Mouse (Mus musculus) lung, embryonic 16.5 days (tissue): ENCODE measurements around the gene Senp5. TPM values are rescaled to one million over a fixed set of nuclear protein-coding genes. Genes with fewer than 3 reads are reported as not detected.
A peak's percentile ranks its signal among the peaks of the same experiment; 100 is the strongest.

Experiments
- ATAC-seq: fragments of 200-750 bp; cut with Nextera tagmentation; 2 replicates; pipeline ENCODE4 v1.8.0; 2017; ENCODE audit warnings: low read depth, mild to moderate bottlenecking, moderate library complexity
- H3K27ac ChIP-seq: fragments of 300-500 bp; sonication (generic); 2 replicates; pipeline ENCODE4 v1.5.1; 2014; ENCODE audit warnings: mild to moderate bottlenecking, control low read depth, low read length
- H3K27me3 ChIP-seq: fragments of 300-500 bp; sonication (generic); 2 replicates; pipeline ENCODE4 v1.6.1; 2014; ENCODE audit warnings: low read depth, low read length, mixed read lengths; ENCODE audit not compliant: control insufficient read depth, insufficient read depth
- H3K36me3 ChIP-seq: fragments of 300-500 bp; sonication (generic); 2 replicates; pipeline ENCODE4 v1.6.1; 2014; ENCODE audit warnings: low read length; ENCODE audit not compliant: control insufficient read depth, insufficient read depth
- H3K4me1 ChIP-seq: fragments of 300-500 bp; sonication (generic); replicated peaks from 2 replicates; pipeline ENCODE4 v1.6.1; 2014; ENCODE audit warnings: low read length, mixed read lengths; ENCODE audit not compliant: control insufficient read depth, insufficient read depth
- H3K4me2 ChIP-seq: fragments of 300-500 bp; sonication (generic); 2 replicates; pipeline ENCODE4 v1.6.1; 2014; ENCODE audit warnings: low read depth, low read length, control low read depth
- H3K4me3 ChIP-seq: fragments of 300-500 bp; sonication (generic); 2 replicates; pipeline ENCODE4 v1.5.1; 2014; ENCODE audit warnings: mild to moderate bottlenecking, low read length, control low read depth
- H3K9ac ChIP-seq: fragments of 300-500 bp; sonication (generic); 2 replicates; pipeline ENCODE4 v1.6.1; 2014; ENCODE audit warnings: low read length, control low read depth
- H3K9me3 ChIP-seq: fragments of 300-500 bp; sonication (generic); 2 replicates; pipeline ENCODE4 v1.6.1; 2016; ENCODE audit warnings: low read length; ENCODE audit not compliant: control insufficient read depth
- WGBS: fragments of 180-500 bp; shearing (Covaris S2); extraction: QIAGEN DNeasy Blood & Tissue Kit; methylation state at CpG from one replicate; pipeline ENCODE4 v1.1.7; 2014; 5-methylcytosine and 5-hydroxymethylcytosine counted together
- polyA plus RNA-seq: library from polyadenylated mRNA; unstranded; fragments of >200 nt; fragmentation: Nextera tagmentation; extraction: Ambion mirVana; gene quantifications from 2 replicates; pipeline ENCODE4 v1.2.1, GENCODE M21; 2015

Gene Senp5
- polyA plus RNA-seq, 1 experiment from 2014 or later, result 11.8 TPM

- H3K4me1 ChIP-seq, result no peaks in the 10 kb centered on the region
- peaks cover 17% of the 10 kb centered on the region for H3K36me3 ChIP-seq
- H3K27me3 ChIP-seq, result no peaks in the 10 kb centered on the region
- ATAC-seq, result no peak
- no peak overlapping the region for H3K27ac ChIP-seq
- no peak overlapping the region for H3K4me3 ChIP-seq
- no peaks in the 10 kb centered on the region for H3K9me3 ChIP-seq
- no peak overlapping the region for H3K9ac ChIP-seq
- no peak overlapping the region for H3K4me2 ChIP-seq
- 97% methylated on average over 4 of the region's 4 CpGs for WGBS
Measured at GRCm38 (mm10) chr16:31993195-31993594, 9.9 kb downstream of the Senp5 start.

GRCm38 (mm10) chr16:31992039-31992438, 11.0 kb downstream of the Senp5 start:
- Histone ChIP-seq H3K27ac (no peak overlapping the region), H3K4me2 (no peak overlapping the region), H3K36me3 (peaks cover 24% of the 10 kb centered on the region), H3K4me1 (no peaks in the 10 kb centered on the region), H3K9ac (no peak overlapping the region), H3K9me3 (no peaks in the 10 kb centered on the region), H3K27me3 (no peaks in the 10 kb centered on the region), H3K4me3 (no peak overlapping the region)
- ATAC-seq, result no peak
- WGBS, result 48% methylated on average over 1 of the region's 1 CpGs

- Histone ChIP-seq H3K9me3 (no peaks in the 10 kb centered on the region), H3K36me3 (peaks cover 17% of the 10 kb centered on the region), H3K4me1 (no peaks in the 10 kb centered on the region), H3K9ac (no peak overlapping the region), H3K27ac (no peak overlapping the region), H3K27me3 (no peaks in the 10 kb centered on the region), H3K4me2 (no peak overlapping the region), H3K4me3 (no peak overlapping the region)
- WGBS, result 75% methylated on average over 5 of the region's 5 CpGs
- no peak for ATAC-seq
Measured at GRCm38 (mm10) chr16:31980946-31981345, 22.1 kb downstream of the Senp5 start.

GRCm38 (mm10) chr16:31979501-31979900, 23.6 kb downstream of the Senp5 start:
- WGBS, result 93% methylated on average over 3 of the region's 3 CpGs

GRCm38 (mm10) chr16:31975258-31975657, 27.8 kb downstream of the Senp5 start:
- no peak for ATAC-seq
- H3K36me3 ChIP-seq, result peaks cover 20% of the 10 kb centered on the region
- WGBS, result 88% methylated on average over 4 of the region's 4 CpGs

More at GRCm38 (mm10) chr16:31979501-31979900, 23.6 kb downstream of the Senp5 start:
- Histone ChIP-seq H3K9ac (no peak overlapping the region), H3K9me3 (no peaks in the 10 kb centered on the region), H3K36me3 (peaks cover 17% of the 10 kb centered on the region), H3K4me2 (no peak overlapping the region), H3K27ac (no peak overlapping the region), H3K4me1 (no peaks in the 10 kb centered on the region), H3K27me3 (no peaks in the 10 kb centered on the region), H3K4me3 (no peak overlapping the region)
- ATAC-seq, result no peak

GRCm38 (mm10) chr16:31963224-31963623, 39.9 kb downstream of the Senp5 start:
- Histone ChIP-seq H3K27ac (no peak overlapping the region), H3K4me3 (no peak overlapping the region), H3K36me3 (peaks cover 25% of the 10 kb centered on the region), H3K4me1 (no peaks in the 10 kb centered on the region), H3K4me2 (no peak overlapping the region), H3K9me3 (no peaks in the 10 kb centered on the region), H3K27me3 (no peaks in the 10 kb centered on the region), H3K9ac (no peak overlapping the region)
- 88% methylated on average over 7 of the region's 7 CpGs for WGBS
- no peak for ATAC-seq

More at GRCm38 (mm10) chr16:31975258-31975657, 27.8 kb downstream of the Senp5 start:
- Histone ChIP-seq H3K9ac (no peak overlapping the region), H3K27me3 (no peaks in the 10 kb centered on the region), H3K9me3 (no peaks in the 10 kb centered on the region), H3K4me3 (no peak overlapping the region), H3K4me1 (no peaks in the 10 kb centered on the region), H3K4me2 (no peak overlapping the region), H3K27ac (no peak overlapping the region)

GRCm38 (mm10) chr16:31948345-31948774, 54.7 kb downstream of the Senp5 start, which contains the start of the genes 0610012G03Rik and Ncbp2:
0610012G03Rik (minus strand) TSS chr16:31948494.
Ncbp2 (plus strand) TSS chr16:31948513.
- no peaks in the 10 kb centered on the region for H3K27me3 ChIP-seq
- peak within 1 kb of the TSS; percentile 66 for H3K4me2 ChIP-seq
- WGBS, result under 1% methylated on average over 48 of the region's 55 CpGs
- peak within 1 kb of the TSS; percentile 92 for H3K9ac ChIP-seq
- H3K9me3 ChIP-seq, result no peaks in the 10 kb centered on the region
- H3K4me1 ChIP-seq, result peaks cover 21% of the 10 kb centered on the region
- peak within 1 kb of the TSS; percentile 84 for H3K27ac ChIP-seq
- peak; percentile 96 for ATAC-seq
- H3K4me3 ChIP-seq, result peak within 1 kb of the TSS; percentile 79
- peaks cover 5% of the 10 kb centered on the region; the same call in 1 of the 2 replicates for H3K36me3 ChIP-seq

- H3K4me2 ChIP-seq, result peak overlapping the region; percentile 66
- ATAC-seq, result no peak; the same call in 1 of the 2 replicates
- under 1% methylated on average over 38 of the region's 38 CpGs for WGBS
Measured at GRCm38 (mm10) chr16:31947901-31948316, 55.2 kb downstream of the Senp5 start.

GRCm38 (mm10) chr16:31947333-31947732, 55.8 kb downstream of the Senp5 start:
- peak overlapping the region; percentile 92 for H3K9ac ChIP-seq
- H3K4me3 ChIP-seq, result peak overlapping the region; percentile 79
- no peak for ATAC-seq
- H3K9me3 ChIP-seq, result no peaks in the 10 kb centered on the region
- H3K4me2 ChIP-seq, result peak overlapping the region; percentile 66
- H3K27me3 ChIP-seq, result no peaks in the 10 kb centered on the region
- H3K27ac ChIP-seq, result peak overlapping the region; percentile 84; the same call in 1 of the 2 replicates
- WGBS, result 19% methylated on average over 8 of the region's 8 CpGs
- H3K4me1 ChIP-seq, result peaks cover 21% of the 10 kb centered on the region
- peaks cover 5% of the 10 kb centered on the region; the same call in 1 of the 2 replicates for H3K36me3 ChIP-seq

More at GRCm38 (mm10) chr16:31947901-31948316, 55.2 kb downstream of the Senp5 start:
- Histone ChIP-seq H3K27me3 (no peaks in the 10 kb centered on the region), H3K9me3 (no peaks in the 10 kb centered on the region), H3K4me3 (peak overlapping the region; percentile 79), H3K27ac (peak overlapping the region; percentile 84), H3K36me3 (peaks cover 5% of the 10 kb centered on the region; the same call in 1 of the 2 replicates), H3K4me1 (peaks cover 21% of the 10 kb centered on the region), H3K9ac (peak overlapping the region; percentile 92)
